Mouse (Mus musculus) C2C12 (cell line): ENCODE data around the gene Gm10160.

Source experiments
- CEBPB ChIP-seq: IDR thresholded peaks from one replicate; pipeline ENCODE4 v1.6.1; 2011; ENCODE audit warnings: low read depth, mild to moderate bottlenecking, control low read depth, moderate library complexity
- CTCF ChIP-seq: IDR thresholded peaks from one replicate; pipeline ENCODE4 v1.5.1; 2011; ENCODE audit not compliant: control insufficient read depth, insufficient read depth, insufficient read length
- MYOG ChIP-seq: IDR thresholded peaks from one replicate; pipeline ENCODE4 v1.6.1; 2011; ENCODE audit not compliant: control insufficient read depth, insufficient read length; ENCODE audit errors: extremely low read depth

GRCm38 (mm10) chr7:81846008-81846407, 9.6 kb downstream of the Gm10160 start:
- no peak for TF ChIP-seq MYOG
- no peak for TF ChIP-seq CTCF
- no peak for TF ChIP-seq CEBPB
